Mouse (Mus musculus): ENCODE measurements around the gene Cdkal1.

DNA sequence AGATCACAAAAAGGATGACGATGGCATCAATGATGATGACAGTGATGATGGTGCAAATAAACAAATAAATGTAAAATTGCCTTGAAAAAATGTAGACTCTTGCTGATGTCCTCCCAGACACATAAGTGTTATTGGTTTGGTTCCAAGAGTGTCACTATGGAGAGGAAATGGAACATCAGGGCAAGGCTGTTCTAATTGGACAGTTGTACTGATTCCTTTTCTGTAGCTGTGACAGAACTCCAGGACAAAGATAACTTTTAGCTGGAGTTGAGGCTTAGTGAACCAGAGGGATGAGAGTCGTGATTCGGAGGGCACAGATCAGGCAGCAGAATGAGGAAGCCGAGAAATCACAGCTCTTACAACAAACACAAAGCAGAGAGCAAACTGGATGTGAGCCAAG lies 111.7 kb downstream of the Cdkal1 start:
- no peak for TF ChIP-seq POLR2A (IDR thresholded peaks at IDR 0.05; ENCODE audit: low read depth, low read length)
- no peak for TF ChIP-seq CTCF (IDR thresholded peaks at IDR 0.05; ENCODE audit: extremely low read depth, insufficient read depth, insufficient read length, insufficient replicate concordance)
